Mouse (Mus musculus) spleen, adult 2 months (tissue): ENCODE measurements around the gene Pik3ca.

Experiments
- CTCF ChIP-seq: fragments of 200-500 bp; IDR thresholded peaks from 2 replicates; pipeline ENCODE4 v1.5.1; 2011; ENCODE audit warnings: mild to moderate bottlenecking, inconsistent platforms; ENCODE audit not compliant: insufficient read depth, insufficient read length, insufficient replicate concordance; ENCODE audit errors: extremely low read depth
- POLR2A ChIP-seq: fragments of 200-500 bp; IDR thresholded peaks from 2 replicates; pipeline ENCODE4 v1.6.1; 2011; ENCODE audit warnings: low read depth, low read length, inconsistent platforms

GRCm38 (mm10) chr3:32373236-32373635 lies 24.2 kb upstream of the Pik3ca start:
- TF ChIP-seq CTCF (no peak), POLR2A (no peak)
